Mouse (Mus musculus): ENCODE data around the gene Pla2r1.

Gene Pla2r1

GRCm38 (mm10) chr2:60552902-60553682 lies at the start of gene Pla2r1:
Gene Pla2r1, minus strand, starts transcription at chr2:60553308.
- peak; percentile 77 for DNase-seq (ENCODE audit: extremely low spot score)

- no peak for DNase-seq (ENCODE audit: extremely low spot score)
These were observed 48.2 kb upstream of the Pla2r1 start for GRCm38 (mm10) chr2:60601326-60601725.

DNA sequence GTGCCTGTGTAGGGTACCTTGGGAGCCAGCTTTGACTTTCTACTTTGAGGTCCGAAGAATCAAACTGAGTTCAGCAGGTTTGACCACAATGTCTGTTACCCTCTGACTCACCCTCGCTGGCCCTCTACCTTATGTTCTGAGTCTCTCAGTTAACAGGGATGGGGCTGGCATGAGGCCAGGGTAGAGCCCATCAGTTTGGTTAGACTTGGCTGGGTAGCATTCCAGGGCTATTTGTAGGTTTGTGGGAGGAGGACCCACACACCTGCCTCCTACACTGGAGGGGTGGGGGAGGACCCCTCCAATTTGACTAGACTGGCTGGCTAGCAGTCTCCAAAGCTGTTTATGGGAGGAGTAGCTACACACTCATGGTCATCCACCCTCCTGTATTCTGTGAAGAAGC lies 47.8 kb upstream of the Pla2r1 start:
- no peak for DNase-seq (ENCODE audit: extremely low spot score)

GRCm38 (mm10) chr2:60583416-60583815 lies 30.3 kb upstream of the Pla2r1 start:
- DNase-seq (ENCODE audit: extremely low spot score) = no peak

- no peak for DNase-seq (ENCODE audit: extremely low spot score)
These were observed 1.5 kb upstream of the Pla2r1 start for GRCm38 (mm10) chr2:60554561-60554960.

GRCm38 (mm10) chr2:60552177-60552901 lies 769 bp downstream of the Pla2r1 start:
- no peak for DNase-seq (ENCODE audit: extremely low spot score)

GRCm38 (mm10) chr2:60551673-60552072 lies 1.4 kb downstream of the Pla2r1 start:
- no peak for DNase-seq (ENCODE audit: extremely low spot score)

GRCm38 (mm10) chr2:60550521-60550920 lies 2.6 kb downstream of the Pla2r1 start:
- DNase-seq (ENCODE audit: extremely low spot score) = no peak

GRCm38 (mm10) chr2:60549851-60550250 lies 3.3 kb downstream of the Pla2r1 start:
- DNase-seq (ENCODE audit: extremely low spot score) = no peak

GRCm38 (mm10) chr2:60546082-60546481 lies 7.0 kb downstream of the Pla2r1 start:
- no peak for DNase-seq (ENCODE audit: extremely low spot score)

DNA sequence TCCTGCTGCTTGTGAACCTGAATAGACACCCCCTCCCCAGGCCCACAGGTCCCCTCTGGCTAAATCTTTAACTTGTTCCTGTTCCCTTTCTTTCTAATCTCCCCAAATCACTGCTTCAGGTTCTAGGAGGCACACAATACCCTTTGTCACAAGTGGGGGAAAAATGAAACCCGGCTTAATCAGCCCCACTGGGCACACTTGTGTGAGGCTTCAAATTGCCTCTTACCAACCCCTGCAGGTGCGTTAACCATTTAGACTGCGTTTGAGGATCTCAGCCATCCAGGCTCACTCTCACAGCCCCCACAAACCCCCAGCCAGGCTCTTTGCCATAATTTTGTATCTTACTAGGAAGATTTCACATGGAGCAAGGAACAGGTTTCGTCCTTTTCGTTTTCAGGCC lies 9.1 kb downstream of the Pla2r1 start:
- DNase-seq (ENCODE audit: extremely low spot score) = no peak

DNA sequence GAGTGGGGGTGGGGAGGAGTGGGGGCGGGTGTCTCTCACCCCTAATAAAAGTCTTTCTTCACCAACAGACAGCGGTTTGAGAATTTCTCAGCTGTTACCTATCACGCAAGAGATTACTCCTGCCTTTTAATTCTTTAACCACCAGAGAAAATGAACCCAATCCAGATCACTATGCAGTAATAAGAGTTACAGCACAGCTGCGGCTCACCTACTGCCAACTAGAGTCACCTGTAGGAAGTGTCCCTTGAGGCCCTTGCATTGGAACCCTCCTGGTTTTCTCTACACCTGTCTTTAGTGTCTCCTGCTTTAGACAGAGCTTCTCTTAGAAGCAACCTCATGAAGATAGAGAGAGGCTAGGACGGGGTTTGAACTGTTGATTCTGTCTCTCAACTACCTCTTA lies 11.4 kb downstream of the Pla2r1 start:
- DNase-seq (ENCODE audit: extremely low spot score) = no peak

GRCm38 (mm10) chr2:60540346-60540745 lies 12.8 kb downstream of the Pla2r1 start:
- DNase-seq (ENCODE audit: extremely low spot score) = no peak

DNA sequence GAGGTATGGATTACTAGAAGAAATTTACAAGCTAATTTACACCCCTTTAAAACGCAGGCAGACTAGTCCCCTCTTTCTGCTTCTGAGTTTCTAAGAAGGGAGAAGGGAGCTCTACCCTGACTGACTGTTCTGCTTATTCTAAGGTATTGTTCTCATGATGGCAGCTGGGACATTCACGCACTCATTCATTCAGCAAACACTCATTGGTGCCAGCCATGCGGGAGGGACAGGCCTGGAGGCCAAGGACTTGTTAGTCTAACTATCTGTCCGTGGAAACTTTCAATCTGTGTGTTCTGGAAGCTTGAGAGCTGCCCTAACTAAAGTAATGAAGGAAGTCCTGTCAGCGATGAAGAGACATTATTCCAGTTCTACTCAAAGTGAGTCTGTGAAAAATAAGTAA lies 14.4 kb downstream of the Pla2r1 start:
- no peak for DNase-seq (ENCODE audit: extremely low spot score)

DNA sequence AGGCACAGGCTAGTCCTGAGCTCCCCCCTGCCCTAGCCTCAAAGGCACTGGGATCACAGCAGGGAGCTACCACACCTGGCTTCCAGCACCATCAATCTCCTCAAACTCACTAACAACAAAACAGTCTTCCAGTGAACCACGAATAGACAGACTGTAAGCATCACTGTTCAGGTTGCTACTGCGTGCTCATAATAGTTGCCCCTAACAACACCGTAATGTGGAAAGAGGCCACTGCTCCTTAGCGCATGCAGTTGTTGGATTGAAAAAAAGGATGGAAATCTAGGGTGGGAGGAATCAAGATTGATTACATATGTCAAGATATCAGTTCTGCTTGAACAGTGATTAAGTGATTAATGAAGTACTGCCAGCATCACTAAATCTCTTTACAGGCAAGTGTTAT lies 14.8 kb downstream of the Pla2r1 start:
- DNase-seq (ENCODE audit: extremely low spot score) = no peak

DNA sequence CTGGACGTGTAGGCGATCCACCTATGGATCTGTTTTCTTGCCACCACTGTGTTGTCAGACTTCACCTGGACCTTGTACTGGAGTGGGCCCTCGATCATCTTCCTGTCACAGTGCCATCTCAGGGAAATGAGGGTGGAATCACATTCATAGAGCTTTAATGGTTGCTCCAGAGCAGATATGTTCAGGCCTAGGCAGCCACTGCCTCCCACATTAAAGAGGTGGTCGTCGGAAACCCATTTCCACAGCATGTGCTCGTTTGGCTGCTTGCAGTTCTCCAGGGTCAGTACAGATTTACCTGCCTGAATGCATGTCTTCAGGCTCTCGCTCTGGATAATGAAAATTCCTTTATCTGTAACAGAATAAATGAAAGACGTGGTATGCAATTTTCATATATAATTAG lies 18.4 kb downstream of the Pla2r1 start:
- no peak for DNase-seq (ENCODE audit: extremely low spot score)

GRCm38 (mm10) chr2:60533026-60533425 lies 20.1 kb downstream of the Pla2r1 start:
- no peak for DNase-seq (ENCODE audit: extremely low spot score)

- no peak for DNase-seq (ENCODE audit: extremely low spot score)
These were observed 20.6 kb downstream of the Pla2r1 start for GRCm38 (mm10) chr2:60532495-60532894.

GRCm38 (mm10) chr2:60515817-60516216 lies 37.3 kb downstream of the Pla2r1 start:
- no peak for DNase-seq (ENCODE audit: extremely low spot score)

DNA sequence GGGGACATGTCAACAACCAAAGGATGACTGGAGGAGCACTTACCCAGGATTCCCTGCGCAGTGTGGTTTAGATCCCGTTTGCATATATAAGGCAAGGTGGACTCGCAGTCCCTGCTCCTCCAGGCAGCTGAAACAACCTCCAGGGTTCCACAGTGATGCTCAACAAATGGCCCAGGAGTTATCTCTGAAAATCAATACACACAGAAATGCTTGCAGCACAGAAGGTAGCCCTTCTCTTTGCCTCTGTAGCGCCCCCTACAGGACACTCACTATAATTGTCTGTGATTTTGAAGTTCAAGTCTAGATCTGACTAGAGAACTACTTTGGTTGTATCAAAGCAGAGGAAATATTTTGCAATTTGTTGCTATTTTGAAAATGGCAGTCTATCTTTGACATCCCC lies 38.2 kb downstream of the Pla2r1 start:
- DNase-seq (ENCODE audit: extremely low spot score) = no peak

GRCm38 (mm10) chr2:60510718-60511117 lies 42.4 kb downstream of the Pla2r1 start:
- DNase-seq (ENCODE audit: extremely low spot score) = no peak

- DNase-seq (ENCODE audit: extremely low spot score) = no peak
These were observed 48.0 kb downstream of the Pla2r1 start for GRCm38 (mm10) chr2:60505145-60505544.

DNA sequence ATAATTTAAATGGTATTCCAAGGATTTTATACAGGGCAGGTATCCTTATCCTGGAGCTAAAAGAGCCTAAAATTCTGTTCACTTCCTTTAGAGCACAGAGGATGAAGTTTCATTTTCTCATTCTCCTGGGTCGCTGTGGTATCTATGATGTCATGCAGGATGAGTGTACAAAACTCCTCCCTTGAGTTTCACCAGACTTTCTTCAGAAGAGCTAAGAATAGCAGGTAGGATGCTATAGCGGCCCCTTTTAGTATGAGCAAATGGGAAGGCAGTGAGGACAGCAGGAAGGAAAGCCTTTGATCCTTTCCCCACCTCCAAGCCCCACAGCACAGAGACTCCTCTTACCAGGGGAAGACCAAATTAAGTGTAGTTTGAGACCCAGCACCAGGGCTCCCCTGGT lies 48.4 kb downstream of the Pla2r1 start:
- no peak for DNase-seq (ENCODE audit: extremely low spot score)
